Mouse (Mus musculus) right cerebral cortex, postnatal 14 days (tissue): Measurements from ENCODE around the gene Rdh7.
"Not testable (repeated sequence)": the region's sequence is repeated elsewhere in the genome, so short reads cannot be mapped to it uniquely, and the experiment has no call there.

ENCODE experiments used
- DNase-seq: peaks from one replicate; pipeline ENCODE4 v3.0.0; 2022

Gene Rdh7

DNA sequence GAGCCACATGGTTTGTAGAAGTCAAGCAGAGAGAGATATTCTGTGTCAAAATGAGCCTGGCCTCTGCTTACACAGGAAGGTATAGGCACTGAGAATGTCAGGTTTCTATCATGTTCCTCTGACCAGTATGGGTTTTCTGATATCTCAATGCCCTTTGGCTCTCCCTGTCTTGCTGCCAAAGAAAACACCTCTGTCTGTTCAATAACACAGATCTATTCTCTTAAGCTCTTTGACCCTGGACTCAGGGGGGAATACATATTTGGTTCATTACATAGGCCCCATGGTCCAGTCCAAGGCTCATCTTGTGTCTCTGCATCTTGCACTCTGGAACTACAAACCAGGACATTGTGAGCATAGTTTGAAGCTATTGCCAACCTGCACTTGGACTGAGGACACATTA, at the start of gene Rdh7:
TSS of gene Rdh7 (minus strand) at position 213 of the 400 bp plus-strand sequence.
- DNase-seq = no peak

DNA sequence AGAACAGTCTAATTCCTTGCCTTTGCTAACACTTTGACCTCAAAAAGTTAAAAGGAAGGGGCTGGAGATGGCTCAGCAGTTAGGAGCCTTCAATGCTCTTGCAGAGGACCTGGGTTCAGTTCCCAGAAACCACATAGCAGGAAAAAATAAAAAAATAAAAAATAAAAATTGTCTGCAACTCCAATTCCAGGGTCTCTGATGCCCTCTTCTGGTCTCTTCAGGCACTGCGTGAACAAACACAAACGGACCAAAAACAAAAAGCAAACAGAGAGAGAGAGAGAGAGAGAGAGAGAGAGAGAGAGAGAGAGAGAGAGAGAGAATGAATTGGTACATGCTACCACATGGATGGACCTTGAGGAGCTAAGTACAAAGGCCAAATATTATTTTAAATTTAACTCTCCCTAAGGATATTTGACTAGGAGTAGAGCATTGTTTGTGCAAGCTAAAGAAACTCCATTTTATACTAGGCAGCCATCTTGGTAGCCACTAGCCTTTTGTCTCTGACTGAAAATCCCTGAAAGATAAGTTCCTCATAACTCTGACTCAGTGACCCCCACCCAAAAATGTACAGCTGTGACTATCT, 48.9 kb upstream of the Rdh7 start:
- peak; percentile 67 for DNase-seq

- no peak for DNase-seq
Measured at GRCm38 (mm10) chr10:127936747-127937409, 48.3 kb upstream of the Rdh7 start.

- DNase-seq = no peak
Measured at GRCm38 (mm10) chr10:127936271-127936670, 47.7 kb upstream of the Rdh7 start.

DNA sequence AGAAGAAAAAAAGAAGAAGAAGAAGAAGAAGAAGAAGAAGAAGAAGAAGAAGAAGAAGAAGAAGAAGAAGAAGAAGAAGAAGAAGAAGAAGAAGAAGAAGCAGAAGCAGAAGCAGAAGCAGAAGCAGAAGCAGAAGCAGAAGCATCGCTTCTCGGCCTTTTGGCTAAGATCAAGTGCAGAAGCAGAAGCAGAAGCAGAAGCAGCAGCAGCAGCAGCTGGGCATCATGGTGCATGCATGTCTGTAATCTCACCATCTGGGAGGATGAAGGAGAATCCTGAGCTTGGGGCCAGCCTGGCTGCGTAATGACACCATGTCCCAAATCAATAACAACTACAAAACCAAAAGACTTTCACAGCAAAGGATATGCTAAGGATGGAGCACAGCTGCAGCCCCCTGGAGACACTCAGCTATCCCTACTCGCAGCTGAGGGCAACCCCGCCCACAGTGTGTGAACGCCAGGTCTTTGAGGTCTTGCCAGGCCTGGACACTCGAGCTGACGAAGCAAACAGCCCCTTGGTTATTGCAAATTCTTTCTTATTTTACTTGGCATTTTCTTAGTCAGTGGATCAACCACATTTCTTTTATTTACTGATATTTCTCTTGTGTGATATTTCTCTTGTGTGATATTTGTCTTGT, 43.8 kb upstream of the Rdh7 start:
- DNase-seq = peak; percentile 8

DNA sequence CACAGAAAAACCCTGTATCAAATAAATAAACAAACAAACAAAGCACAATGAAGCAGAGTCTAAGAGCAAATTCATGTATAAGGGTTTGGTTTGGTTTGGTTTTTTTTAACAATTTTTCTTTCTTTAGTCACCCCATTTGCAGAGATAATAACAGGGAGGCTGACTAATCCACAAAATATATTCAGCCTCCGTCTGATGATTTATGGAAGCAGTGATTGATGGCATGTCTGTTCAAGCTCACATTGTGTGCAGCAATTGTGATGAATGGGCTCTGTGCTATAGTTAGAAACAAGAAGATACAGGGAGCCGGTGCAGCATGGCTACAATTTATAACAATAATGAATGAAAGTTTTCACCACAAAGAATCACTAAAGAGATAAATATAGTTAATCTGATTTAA, 39.1 kb upstream of the Rdh7 start:
- no peak for DNase-seq

- no peak for DNase-seq
Measured at GRCm38 (mm10) chr10:127924597-127925378, 36.2 kb upstream of the Rdh7 start.

DNA sequence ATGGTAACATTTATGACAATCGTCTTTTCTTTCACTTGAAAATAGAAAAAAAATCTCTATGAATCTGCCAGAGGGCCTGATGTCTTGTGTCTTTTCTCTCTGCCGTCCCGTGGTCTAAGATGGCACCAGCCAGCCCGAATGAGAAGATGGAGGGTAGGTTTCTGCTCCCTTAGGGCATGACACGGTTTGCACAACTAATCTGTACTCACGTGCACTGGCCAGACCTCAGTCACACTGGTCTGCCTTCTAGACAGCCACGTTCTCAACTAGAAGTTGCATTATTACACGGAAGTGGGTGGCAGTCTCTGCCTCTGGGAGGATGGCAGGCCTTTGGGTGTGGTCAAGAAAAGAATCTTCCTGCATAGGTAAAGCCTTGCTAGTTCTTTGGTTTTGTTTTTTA, 34.4 kb upstream of the Rdh7 start:
- no peak for DNase-seq

DNA sequence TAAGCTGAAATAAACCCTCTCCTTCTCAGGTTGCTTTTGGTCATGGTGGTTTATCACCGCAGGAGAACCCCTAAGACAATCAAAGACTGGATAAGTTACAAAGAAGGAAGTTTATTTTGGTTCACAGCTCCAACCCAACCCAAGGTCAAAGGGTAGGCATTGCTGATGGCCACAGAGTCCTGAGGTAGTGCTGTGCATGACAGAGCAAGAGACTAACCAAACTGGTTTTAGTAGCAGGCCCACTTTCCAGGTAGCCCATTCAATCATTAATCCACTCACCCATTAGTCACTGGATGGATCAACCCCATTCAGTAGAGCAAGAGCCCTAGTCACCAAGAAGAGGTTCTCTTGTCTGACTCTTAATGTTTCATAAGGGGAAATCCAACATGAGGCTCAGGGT, 33.6 kb upstream of the Rdh7 start:
- no peak for DNase-seq

DNA sequence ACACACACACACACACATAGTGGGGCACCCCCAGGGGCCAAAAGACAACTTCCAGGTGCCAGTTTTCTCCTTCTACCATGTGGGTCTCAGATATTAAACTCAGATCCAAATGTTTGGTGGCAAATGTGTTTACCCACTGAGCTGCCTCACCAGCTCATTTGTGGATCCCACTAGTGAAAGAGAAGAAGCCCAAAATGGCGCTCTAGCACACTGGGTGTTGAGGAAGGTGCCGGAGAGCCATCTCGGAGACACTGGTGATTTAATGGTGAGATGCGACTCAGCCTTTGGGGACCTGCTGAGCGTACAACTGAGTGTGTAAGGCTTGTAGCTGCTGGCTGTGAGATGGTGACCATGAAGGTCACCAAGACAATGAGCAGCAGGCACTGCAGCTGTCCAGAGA, 29.0 kb upstream of the Rdh7 start:
- DNase-seq = no peak

DNA sequence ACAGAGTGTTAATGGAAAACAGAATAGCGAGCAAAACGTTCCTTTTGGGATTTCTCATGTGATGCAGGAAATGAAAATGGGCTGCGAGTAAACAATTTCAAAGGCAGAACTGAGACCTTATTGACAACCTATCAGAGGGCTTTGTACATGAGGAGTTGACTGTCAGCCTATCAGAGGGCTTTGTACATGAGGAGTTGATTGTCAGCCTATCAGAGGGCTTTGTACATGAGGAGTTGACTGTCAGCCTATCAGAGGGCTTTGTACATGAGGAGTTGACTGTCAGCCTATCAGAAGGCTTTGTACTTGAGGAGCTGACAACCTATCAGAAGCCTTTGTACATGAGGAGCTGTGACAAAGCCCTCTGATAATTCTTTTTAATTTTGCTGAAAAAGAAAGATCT, 28.6 kb upstream of the Rdh7 start:
- DNase-seq = not testable (repeated sequence)

- no peak for DNase-seq
Measured at GRCm38 (mm10) chr10:127915578-127915977, 27.0 kb upstream of the Rdh7 start.

DNA sequence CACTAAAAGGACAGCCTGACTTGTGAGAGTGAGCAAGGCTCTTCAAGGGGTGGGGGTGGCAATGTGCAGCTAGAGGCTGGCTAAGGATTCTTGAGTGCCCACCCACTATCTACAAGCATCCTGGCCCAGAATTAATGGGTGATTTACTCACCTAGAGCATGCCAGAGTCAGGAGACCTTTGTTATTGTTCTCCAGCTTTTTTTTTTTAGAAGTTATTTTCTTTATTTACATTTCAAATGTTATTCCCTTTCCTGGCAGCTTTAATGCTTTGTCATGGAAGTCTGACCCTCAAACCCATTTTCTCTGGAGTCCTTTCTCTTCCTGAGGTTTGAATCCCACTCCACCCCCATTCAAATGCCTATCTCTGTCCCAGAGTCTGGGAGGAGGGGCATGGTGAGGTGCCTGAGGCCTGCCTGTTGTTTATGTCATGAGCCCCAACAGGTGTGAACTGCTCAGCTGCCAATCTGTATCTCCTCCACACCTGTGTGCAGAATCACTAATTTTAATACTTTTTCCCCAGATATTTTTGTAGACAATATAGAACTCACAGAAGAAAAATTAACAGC, 18.9 kb upstream of the Rdh7 start:
- no peak for DNase-seq

DNA sequence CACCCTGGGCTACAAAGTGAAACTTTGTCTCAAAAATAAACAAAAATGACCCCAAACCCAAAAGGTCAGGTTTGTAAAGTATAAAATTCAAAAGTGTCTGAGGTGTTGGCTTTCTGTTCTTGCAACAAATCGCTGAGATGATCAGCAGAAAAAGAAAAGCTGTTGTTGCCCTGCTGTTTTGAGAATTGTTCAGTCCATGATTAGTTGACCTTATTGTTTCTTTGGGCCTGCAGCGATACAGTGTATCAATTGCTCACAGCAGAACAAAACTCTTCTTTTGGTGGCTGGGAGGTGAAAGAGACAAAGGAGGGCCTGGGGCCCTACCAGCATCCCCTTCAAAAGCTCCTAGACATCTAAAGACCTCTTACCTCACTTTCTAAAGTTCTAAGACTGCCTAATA, 17.5 kb upstream of the Rdh7 start:
- DNase-seq = no peak

DNA sequence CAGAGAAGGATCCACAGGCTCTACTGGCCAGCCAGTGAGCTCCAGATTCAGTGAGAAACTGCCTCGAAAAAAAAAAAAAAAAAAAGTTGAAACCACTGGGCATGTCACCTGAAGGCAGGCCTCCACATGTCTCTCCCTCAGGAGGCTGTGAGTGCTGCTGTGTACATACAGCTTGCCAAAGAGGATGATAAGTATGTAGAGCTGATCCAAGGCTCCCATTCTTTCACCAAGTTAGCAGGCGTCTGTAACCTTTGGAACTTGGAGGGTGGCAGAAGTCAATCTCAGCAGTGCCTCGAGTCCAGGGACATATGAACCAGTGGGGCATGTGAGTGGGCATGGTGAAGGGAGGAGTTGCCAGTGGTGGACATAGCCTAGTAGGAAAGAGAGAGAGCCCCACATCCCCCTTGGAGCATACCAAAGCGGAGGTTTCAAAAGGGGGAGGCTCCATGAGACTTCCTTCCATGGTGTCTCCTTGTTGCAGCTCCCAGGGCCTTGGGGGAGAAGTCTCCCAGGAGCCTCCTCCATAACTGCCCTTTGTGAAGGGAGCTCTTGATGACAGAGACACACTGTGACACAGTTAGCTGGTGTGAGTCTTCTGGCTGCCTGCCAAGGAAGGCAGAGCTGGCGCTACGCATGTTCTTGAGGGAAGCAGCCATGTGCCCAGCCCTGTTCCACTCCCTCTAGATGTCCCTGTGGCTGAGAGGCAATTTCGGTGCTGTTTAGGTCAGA, 16.3 kb upstream of the Rdh7 start:
- DNase-seq = peak; percentile 47

DNA sequence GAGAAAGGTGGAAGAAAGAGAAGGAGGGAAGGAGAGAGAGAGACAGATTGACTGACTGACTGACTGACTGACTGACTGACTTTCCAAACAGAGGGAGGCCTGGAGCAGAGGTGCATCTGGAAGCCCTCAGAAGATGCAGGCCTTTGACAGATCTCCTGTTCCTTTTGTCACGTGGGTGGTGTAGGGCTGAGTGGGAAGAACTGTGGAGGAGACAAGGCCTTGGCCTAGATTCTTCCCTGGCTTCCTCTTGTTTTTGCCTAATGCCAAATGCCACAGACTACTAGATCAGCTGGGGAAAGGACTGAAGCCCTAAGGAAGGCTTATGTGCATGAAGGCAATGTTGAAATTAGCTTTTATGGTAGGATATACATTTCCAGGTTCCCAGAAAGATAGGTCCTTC, 14.5 kb upstream of the Rdh7 start:
- no peak for DNase-seq

DNA sequence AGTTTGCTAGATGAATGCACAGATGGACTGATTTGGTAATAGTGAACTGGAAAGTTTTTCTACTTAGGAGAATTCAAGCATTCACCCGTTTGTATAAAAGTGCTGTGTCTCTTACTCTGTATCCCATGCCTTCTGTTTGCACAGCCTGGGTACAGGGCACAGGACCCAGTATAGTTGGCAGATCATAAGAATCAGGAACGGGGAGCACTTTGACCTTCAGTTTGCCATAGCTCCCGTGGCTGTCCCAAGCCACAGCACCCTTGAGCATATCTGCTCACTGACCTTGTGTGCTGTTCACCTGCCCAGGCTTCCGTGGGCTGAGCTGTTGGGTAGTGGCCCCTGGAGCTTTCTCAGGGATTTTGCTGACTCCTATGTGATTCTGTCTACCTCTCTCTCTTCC, 13.1 kb upstream of the Rdh7 start:
- DNase-seq = no peak

GRCm38 (mm10) chr10:127899783-127900182, 11.2 kb upstream of the Rdh7 start:
- no peak for DNase-seq

DNA sequence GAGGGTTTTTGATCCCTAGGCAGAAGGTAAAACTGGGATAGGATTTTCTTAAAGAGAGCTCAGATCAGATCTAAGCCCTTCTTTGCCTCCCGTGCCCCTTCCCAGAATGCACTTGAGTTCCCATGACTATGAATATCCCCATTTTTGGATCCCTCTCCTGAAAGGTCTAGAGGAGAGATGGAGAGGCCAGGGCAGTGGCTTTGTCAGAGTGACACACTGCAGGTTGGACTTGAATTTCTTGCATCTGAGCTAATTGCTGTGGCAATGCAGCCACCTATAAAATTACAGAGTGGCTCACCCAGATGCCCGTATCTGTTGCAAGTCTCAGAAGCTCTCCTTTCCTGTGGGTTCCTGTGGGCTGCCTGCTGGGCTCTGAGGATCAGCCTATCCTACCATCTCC, 9.6 kb upstream of the Rdh7 start, which contains the start of gene Sdr9c7:
TSS of gene Sdr9c7 (plus strand) at position 301 of the 400 bp plus-strand sequence.
- DNase-seq = no peak

- no peak for DNase-seq
Measured at GRCm38 (mm10) chr10:127897506-127897905, 8.9 kb upstream of the Rdh7 start.

DNA sequence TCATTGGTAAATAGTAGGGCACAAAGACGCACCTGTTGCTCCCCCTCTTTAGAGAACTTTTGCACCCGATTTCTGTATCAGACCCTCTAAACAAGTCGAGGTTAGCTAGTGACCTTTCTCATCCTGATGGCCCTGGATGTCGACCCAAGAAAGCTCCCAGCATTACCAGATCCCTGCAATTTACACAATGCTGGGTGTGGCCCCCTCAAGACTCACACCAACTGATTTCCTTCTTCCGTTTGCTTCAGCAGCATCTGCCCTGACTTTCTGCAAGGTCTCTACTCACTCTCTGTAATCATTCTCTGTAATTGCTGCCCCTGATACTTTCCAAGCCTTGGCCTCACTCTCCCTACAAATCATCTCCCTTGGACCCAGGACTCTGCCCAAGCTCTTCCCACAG, 8.1 kb upstream of the Rdh7 start:
- no peak for DNase-seq

GRCm38 (mm10) chr10:127893163-127894022, 4.8 kb upstream of the Rdh7 start:
- not testable (repeated sequence) for DNase-seq
